Mouse (Mus musculus): ENCODE measurements around the gene Zeb2. TPM values are rescaled to one million over a fixed set of nuclear protein-coding genes. Genes with fewer than 3 reads are reported as not detected.

Zeb2 gene
- polyA plus RNA-seq, 1 experiment: 10.8 TPM

DNA sequence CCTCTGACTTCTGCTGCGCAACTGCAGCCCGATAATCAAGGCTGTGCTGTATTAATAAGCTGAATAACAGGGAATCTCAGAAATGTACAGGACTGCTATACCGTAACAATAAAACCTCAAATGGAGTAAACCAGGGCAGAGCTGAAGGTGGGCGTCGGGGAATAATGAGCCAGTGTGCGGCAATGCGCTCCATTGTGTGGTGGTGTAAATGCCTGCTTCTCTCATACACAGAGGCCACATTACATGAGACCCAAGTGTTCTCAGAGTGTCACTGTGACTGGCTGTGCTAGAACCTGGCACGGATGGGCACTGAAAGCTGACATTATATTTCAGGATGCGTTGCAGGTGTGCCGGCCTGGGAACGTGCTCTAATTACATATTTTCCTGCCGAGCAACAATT, 58.2 kb downstream of the Zeb2 start:
- TF ChIP-seq MYOG (IDR thresholded peaks at IDR 0.05; ENCODE audit: control insufficient read depth in 1 of 3, insufficient read depth in 1 of 3, insufficient read length in 2 of 3, low read depth in 2 of 3): no peak
- TF ChIP-seq TCF3 (IDR thresholded peaks at IDR 0.05; ENCODE audit: insufficient read length, low read depth): no peak
- TF ChIP-seq USF1 (IDR thresholded peaks at IDR 0.05; ENCODE audit: low read depth): no peak
- no peak for TF ChIP-seq MAX (IDR thresholded peaks at IDR 0.05; ENCODE audit: low read depth)
- TF ChIP-seq REST (IDR thresholded peaks at IDR 0.05; ENCODE audit: insufficient read depth, insufficient read length): no peak
- TF ChIP-seq POLR2AphosphoS2 (IDR thresholded peaks at IDR 0.05; ENCODE audit: insufficient read length, low read depth): no peak
- TF ChIP-seq CEBPB (IDR thresholded peaks at IDR 0.05; ENCODE audit: insufficient read depth, poor library complexity, severe bottlenecking): no peak
- TF ChIP-seq POLR2A (IDR thresholded peaks at IDR 0.05; ENCODE audit: insufficient read length, low read depth): no peak
- no peak for TF ChIP-seq E2F4 (IDR thresholded peaks at IDR 0.05; ENCODE audit: insufficient read depth)
- no peak for TF ChIP-seq MYOD1 (IDR thresholded peaks at IDR 0.05; ENCODE audit: control insufficient read depth in 1 of 3, insufficient read length in 2 of 3, low read depth in 2 of 3)
- TF ChIP-seq TCF12 (IDR thresholded peaks at IDR 0.05; ENCODE audit: insufficient read depth, poor library complexity, severe bottlenecking): no peak
- TF ChIP-seq SRF (IDR thresholded peaks at IDR 0.05; ENCODE audit: control insufficient read depth, insufficient read length, low read depth): no peak
- no peak overlapping the region for H3K4me2 ChIP-seq (ENCODE audit: low read depth)
- peaks cover 99% of the 10 kb centered on the region for H3K79me2 ChIP-seq (ENCODE audit: control insufficient read depth, insufficient read depth)
- no peaks in the 10 kb centered on the region for H3K27me3 ChIP-seq (ENCODE audit: control insufficient read depth, insufficient read depth, insufficient read length)
- no peak overlapping the region for H3ac ChIP-seq (ENCODE audit: control insufficient read depth, insufficient read length)
- no peak overlapping the region for H3K4me3 ChIP-seq
- H3K36me3 ChIP-seq (ENCODE audit: control insufficient read depth, insufficient read depth): peaks cover 4% of the 10 kb centered on the region

DNA sequence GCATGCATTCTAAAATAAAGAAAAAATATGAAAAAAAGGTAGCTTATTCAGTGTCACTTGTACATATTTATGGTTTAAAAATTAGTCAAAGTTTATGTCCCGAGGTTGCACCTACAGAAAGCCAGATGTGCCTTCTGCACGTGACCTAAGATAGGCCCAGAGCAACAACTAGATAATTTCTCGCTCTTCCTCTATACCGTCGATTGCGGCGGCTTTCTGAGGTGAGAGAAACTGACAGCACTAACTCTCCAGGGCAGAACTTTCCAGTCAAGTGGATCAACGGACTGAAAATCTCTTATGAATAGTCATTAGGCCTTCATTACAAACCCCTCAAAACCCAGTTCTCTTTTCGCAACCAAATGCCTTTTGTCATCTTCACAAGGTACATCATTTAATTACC, 59.0 kb downstream of the Zeb2 start:
- H3K4me3 ChIP-seq: no peak overlapping the region
- H3K27me3 ChIP-seq (ENCODE audit: control insufficient read depth, insufficient read depth, insufficient read length): no peaks in the 10 kb centered on the region
- no peak overlapping the region for H3ac ChIP-seq (ENCODE audit: control insufficient read depth, insufficient read length)
- H3K4me2 ChIP-seq (ENCODE audit: low read depth): no peak overlapping the region
- TF ChIP-seq SRF (IDR thresholded peaks at IDR 0.05; ENCODE audit: control insufficient read depth, insufficient read length, low read depth): no peak
- no peak for TF ChIP-seq MYOD1 (IDR thresholded peaks at IDR 0.05; ENCODE audit: control insufficient read depth in 1 of 3, insufficient read length in 2 of 3, low read depth in 2 of 3)
- no peak for TF ChIP-seq USF1 (IDR thresholded peaks at IDR 0.05; ENCODE audit: low read depth)
- no peak for TF ChIP-seq REST (IDR thresholded peaks at IDR 0.05; ENCODE audit: insufficient read depth, insufficient read length)
- no peak for TF ChIP-seq E2F4 (IDR thresholded peaks at IDR 0.05; ENCODE audit: insufficient read depth)
- no peak for TF ChIP-seq TCF3 (IDR thresholded peaks at IDR 0.05; ENCODE audit: insufficient read length, low read depth)
- no peak for TF ChIP-seq TCF12 (IDR thresholded peaks at IDR 0.05; ENCODE audit: insufficient read depth, poor library complexity, severe bottlenecking)
- TF ChIP-seq POLR2A (IDR thresholded peaks at IDR 0.05; ENCODE audit: insufficient read length, low read depth): no peak
- TF ChIP-seq MAX (IDR thresholded peaks at IDR 0.05; ENCODE audit: low read depth): no peak
- no peak for TF ChIP-seq POLR2AphosphoS2 (IDR thresholded peaks at IDR 0.05; ENCODE audit: insufficient read length, low read depth)
- TF ChIP-seq CEBPB (IDR thresholded peaks at IDR 0.05; ENCODE audit: insufficient read depth, poor library complexity, severe bottlenecking): no peak
- TF ChIP-seq MYOG (IDR thresholded peaks at IDR 0.05; ENCODE audit: control insufficient read depth in 1 of 3, insufficient read depth in 1 of 3, insufficient read length in 2 of 3, low read depth in 2 of 3): no peak
- H3K36me3 ChIP-seq (ENCODE audit: control insufficient read depth, insufficient read depth): no peaks in the 10 kb centered on the region
- peaks cover 92% of the 10 kb centered on the region for H3K79me2 ChIP-seq (ENCODE audit: control insufficient read depth, insufficient read depth)

DNA sequence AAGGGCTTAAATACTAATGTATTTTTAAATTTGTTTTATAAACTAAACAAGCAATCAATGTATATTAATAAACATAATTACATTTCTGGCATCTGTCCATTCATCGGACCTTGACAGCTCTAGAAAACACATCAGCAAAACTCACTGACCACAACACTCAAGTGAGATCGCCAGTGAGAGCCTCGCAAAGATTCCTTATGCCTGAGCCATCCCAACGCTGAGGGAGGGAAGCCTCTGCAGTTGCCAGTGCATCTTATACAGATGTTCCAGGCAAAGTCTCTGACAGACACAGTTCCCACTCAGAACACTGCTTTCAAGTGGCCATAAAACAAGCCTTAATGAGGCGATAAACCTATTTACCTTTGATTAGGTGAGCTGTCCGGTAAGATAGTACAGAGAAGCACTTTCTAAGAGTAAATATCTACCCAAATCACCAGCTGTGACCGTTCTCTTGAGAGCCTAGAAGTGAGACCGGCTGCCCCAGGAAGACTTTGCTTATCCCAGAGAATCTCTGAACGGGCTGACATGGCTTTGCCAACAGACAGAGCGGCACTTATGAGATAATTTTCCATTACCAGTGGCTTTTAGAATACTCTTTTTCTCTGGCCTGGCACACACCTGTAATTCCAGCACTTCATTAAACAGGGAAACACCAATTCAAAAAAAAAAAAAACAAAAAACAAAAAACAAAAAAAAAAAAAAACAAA, 60.2 kb downstream of the Zeb2 start:
- no peak overlapping the region for H3ac ChIP-seq (ENCODE audit: control insufficient read depth, insufficient read length)
- TF ChIP-seq TCF12 (IDR thresholded peaks at IDR 0.05; ENCODE audit: insufficient read depth, poor library complexity, severe bottlenecking) (no peak), REST (IDR thresholded peaks at IDR 0.05; ENCODE audit: insufficient read depth, insufficient read length) (no peak), CEBPB (IDR thresholded peaks at IDR 0.05; ENCODE audit: insufficient read depth, poor library complexity, severe bottlenecking) (no peak), E2F4 (IDR thresholded peaks at IDR 0.05; ENCODE audit: insufficient read depth) (no peak), TCF3 (IDR thresholded peaks at IDR 0.05; ENCODE audit: insufficient read length, low read depth) (no peak), POLR2A (IDR thresholded peaks at IDR 0.05; ENCODE audit: insufficient read length, low read depth) (no peak), SRF (IDR thresholded peaks at IDR 0.05; ENCODE audit: control insufficient read depth, insufficient read length, low read depth) (no peak), USF1 (IDR thresholded peaks at IDR 0.05; ENCODE audit: low read depth) (no peak), MYOG (IDR thresholded peaks at IDR 0.05; ENCODE audit: control insufficient read depth in 1 of 3, insufficient read depth in 1 of 3, insufficient read length in 2 of 3, low read depth in 2 of 3) (no peak), MAX (IDR thresholded peaks at IDR 0.05; ENCODE audit: low read depth) (no peak), MYOD1 (IDR thresholded peaks at IDR 0.05; ENCODE audit: control insufficient read depth in 1 of 3, insufficient read length in 2 of 3, low read depth in 2 of 3) (no peak), POLR2AphosphoS2 (IDR thresholded peaks at IDR 0.05; ENCODE audit: insufficient read length, low read depth) (no peak)
- peaks cover 4% of the 10 kb centered on the region for H3K36me3 ChIP-seq (ENCODE audit: control insufficient read depth, insufficient read depth)
- peaks cover 92% of the 10 kb centered on the region for H3K79me2 ChIP-seq (ENCODE audit: control insufficient read depth, insufficient read depth)
- H3K4me2 ChIP-seq (ENCODE audit: low read depth): no peak overlapping the region
- H3K27me3 ChIP-seq (ENCODE audit: control insufficient read depth, insufficient read depth, insufficient read length): no peaks in the 10 kb centered on the region
- no peak overlapping the region for H3K4me3 ChIP-seq

DNA sequence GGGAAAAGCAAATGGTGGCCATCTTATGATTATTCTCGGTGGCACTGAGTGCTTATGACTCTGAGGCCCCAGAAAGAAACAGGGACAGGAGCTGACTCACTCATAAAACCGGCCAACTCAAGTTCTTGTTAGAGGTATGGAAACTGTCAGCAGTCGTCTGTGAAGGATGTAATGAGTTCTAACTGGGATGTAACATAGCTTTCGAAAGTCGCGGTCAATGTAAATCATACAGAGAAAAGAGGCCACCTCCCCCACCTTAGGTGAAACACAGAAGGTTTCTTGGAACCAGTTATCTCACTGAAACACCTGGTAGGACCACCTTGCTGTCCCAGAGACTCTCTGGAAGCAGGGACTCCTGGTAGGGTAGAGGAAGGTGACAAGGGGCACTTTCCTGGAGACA, 61.3 kb downstream of the Zeb2 start:
- H3K4me2 ChIP-seq (ENCODE audit: low read depth): no peak overlapping the region
- H3K27me3 ChIP-seq (ENCODE audit: control insufficient read depth, insufficient read depth, insufficient read length): no peaks in the 10 kb centered on the region
- H3K4me3 ChIP-seq: no peak overlapping the region
- no peak for TF ChIP-seq MAX (IDR thresholded peaks at IDR 0.05; ENCODE audit: low read depth)
- no peak for TF ChIP-seq TCF3 (IDR thresholded peaks at IDR 0.05; ENCODE audit: insufficient read length, low read depth)
- peaks cover 92% of the 10 kb centered on the region for H3K79me2 ChIP-seq (ENCODE audit: control insufficient read depth, insufficient read depth)
- H3K36me3 ChIP-seq (ENCODE audit: control insufficient read depth, insufficient read depth): peaks cover 4% of the 10 kb centered on the region
- H3ac ChIP-seq (ENCODE audit: control insufficient read depth, insufficient read length): no peak overlapping the region
